Mouse (Mus musculus): ENCODE measurements around the gene Zfp322a. TPM values are rescaled to one million over a fixed set of nuclear protein-coding genes. Genes with fewer than 3 reads are reported as not detected.
A peak's percentile ranks its signal among the peaks of the same experiment; 100 is the strongest.
"Not testable (repeated sequence)": the region's sequence is repeated elsewhere in the genome, so short reads cannot be mapped to it uniquely, and the experiment has no call there.

Gene Zfp322a
- polyA plus RNA-seq, 1 experiment from 2014 or later, result 76.2 TPM

- not testable (repeated sequence) for H3K9ac ChIP-seq (replicated peaks; ENCODE audit: low read length); H3K36me3 ChIP-seq (replicated peaks; ENCODE audit: control insufficient read depth, insufficient read depth, low read depth, low read length); H3K4me1 ChIP-seq (ENCODE audit: control insufficient read depth, insufficient read depth, low read length); H3K9me3 ChIP-seq (replicated peaks; ENCODE audit: control insufficient read depth, low read length); ATAC-seq (replicated peaks; ENCODE audit: insufficient number of reproducible peaks, low FRiP score, low TSS enrichment, low read depth); H3K27ac ChIP-seq (replicated peaks; ENCODE audit: low read depth, low read length)
- Histone ChIP-seq H3K4me2 (ENCODE audit: low read depth, low read length) (peak overlapping the region; percentile 74), H3K27me3 (ENCODE audit: control insufficient read depth, insufficient read depth, low read length) (peaks cover 12% of the 10 kb centered on the region), H3K4me3 (ENCODE audit: low read depth, low read length) (peak overlapping the region; percentile 39)
- DNase-seq (ENCODE audit: low spot score), result peak; percentile 72
- WGBS, result 2% methylated on average over 18 of the region's 18 CpGs
These were observed 60.2 kb downstream of the Zfp322a start for GRCm38 (mm10) chr13:23308639-23309307.

GRCm38 (mm10) chr13:23307069-23307814 lies 61.8 kb downstream of the Zfp322a start:
- ATAC-seq (replicated peaks; ENCODE audit: insufficient number of reproducible peaks, low FRiP score, low TSS enrichment, low read depth) (peak; percentile 48; the same call in 1 of the 2 replicates), DNase-seq (ENCODE audit: low spot score) (peak; percentile 87)
- H3K4me2 ChIP-seq (ENCODE audit: low read depth, low read length), result peak overlapping the region; percentile 47
- peak overlapping the region; percentile 39; the same call in 1 of the 2 replicates for H3K9ac ChIP-seq (replicated peaks; ENCODE audit: low read length)
- H3K36me3 ChIP-seq (replicated peaks; ENCODE audit: control insufficient read depth, insufficient read depth, low read depth, low read length), result no peaks in the 10 kb centered on the region
- H3K9me3 ChIP-seq (replicated peaks; ENCODE audit: control insufficient read depth, low read length), result no peaks in the 10 kb centered on the region
- H3K4me3 ChIP-seq (ENCODE audit: low read depth, low read length), result peak overlapping the region; percentile 33
- H3K4me1 ChIP-seq (ENCODE audit: control insufficient read depth, insufficient read depth, low read length), result no peaks in the 10 kb centered on the region
- under 1% methylated on average over 24 of the region's 24 CpGs for WGBS
- H3K27ac ChIP-seq (replicated peaks; ENCODE audit: low read depth, low read length), result no peak overlapping the region
- peaks cover 5% of the 10 kb centered on the region for H3K27me3 ChIP-seq (ENCODE audit: control insufficient read depth, insufficient read depth, low read length)

DNA sequence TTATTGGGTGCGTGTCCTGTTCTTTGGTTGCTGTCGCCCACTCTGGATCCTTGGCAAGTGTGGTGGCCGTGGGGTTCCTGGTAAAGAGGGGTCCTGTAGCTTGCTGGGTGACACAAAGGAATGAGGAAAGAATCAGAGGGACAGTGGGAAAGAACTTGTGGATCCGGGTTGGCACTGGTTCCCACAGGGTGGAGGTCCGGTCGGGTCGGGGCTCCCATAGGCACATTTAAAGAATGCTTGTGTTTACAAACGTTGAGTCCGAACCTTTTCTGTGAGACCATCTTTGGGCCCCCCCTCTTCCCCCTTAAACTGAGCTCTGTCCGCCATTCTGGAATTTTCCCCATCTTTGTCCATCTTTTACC lies 62.3 kb downstream of the Zfp322a start:
- Histone ChIP-seq H3K27ac (replicated peaks; ENCODE audit: low read depth, low read length) (no peak overlapping the region), H3K36me3 (replicated peaks; ENCODE audit: control insufficient read depth, insufficient read depth, low read depth, low read length) (no peaks in the 10 kb centered on the region), H3K27me3 (ENCODE audit: control insufficient read depth, insufficient read depth, low read length) (peaks cover 5% of the 10 kb centered on the region), H3K4me2 (ENCODE audit: low read depth, low read length) (peak overlapping the region; percentile 47), H3K9me3 (replicated peaks; ENCODE audit: control insufficient read depth, low read length) (no peaks in the 10 kb centered on the region), H3K4me1 (ENCODE audit: control insufficient read depth, insufficient read depth, low read length) (no peaks in the 10 kb centered on the region), H3K4me3 (ENCODE audit: low read depth, low read length) (peak overlapping the region; percentile 33), H3K9ac (replicated peaks; ENCODE audit: low read length) (peak overlapping the region; percentile 39; the same call in 1 of the 2 replicates)
- DNase-seq (ENCODE audit: low spot score) (no peak), ATAC-seq (replicated peaks; ENCODE audit: insufficient number of reproducible peaks, low FRiP score, low TSS enrichment, low read depth) (no peak)
- 7% methylated on average over 10 of the region's 10 CpGs for WGBS

Other genes starting within 250 kb of the Zfp322a start
- not detected in 2 replicates for gene Vmn1r218, start 236.1 kb downstream of the Zfp322a start, polyA plus RNA-seq (2014; fragmentation: Nextera tagmentation; extraction: Ambion mirVana)
- gene Vmn1r219, start 209.9 kb downstream of the Zfp322a start, polyA plus RNA-seq (2014; fragmentation: Nextera tagmentation; extraction: Ambion mirVana), result 0.04 and 0.06 TPM in 2 replicates
- not detected in 2 replicates for gene Vmn1r220, start 181.2 kb downstream of the Zfp322a start, polyA plus RNA-seq (2014; fragmentation: Nextera tagmentation; extraction: Ambion mirVana)
- not detected in 2 replicates for gene Vmn1r221, start 155.1 kb downstream of the Zfp322a start, polyA plus RNA-seq (2014; fragmentation: Nextera tagmentation; extraction: Ambion mirVana)
- not detected in 2 replicates for gene Vmn1r222, start 133.3 kb downstream of the Zfp322a start, polyA plus RNA-seq (2014; fragmentation: Nextera tagmentation; extraction: Ambion mirVana)
- gene Vmn1r223, start 122.1 kb downstream of the Zfp322a start, polyA plus RNA-seq (2014; fragmentation: Nextera tagmentation; extraction: Ambion mirVana), result not detected in 2 replicates
- 15.0 and 16.2 TPM in 2 replicates for gene Abt1, start 54.7 kb upstream of the Zfp322a start, polyA plus RNA-seq (2014; fragmentation: Nextera tagmentation; extraction: Ambion mirVana)
- gene Btn1a1, start 96.7 kb upstream of the Zfp322a start, polyA plus RNA-seq (2014; fragmentation: Nextera tagmentation; extraction: Ambion mirVana), result 0.24 and 0.35 TPM in 2 replicates
- gene Btn2a2, start 119.6 kb upstream of the Zfp322a start, polyA plus RNA-seq (2014; fragmentation: Nextera tagmentation; extraction: Ambion mirVana), result 1.1 and 1.4 TPM in 2 replicates
- gene Hist1h4h, start 161.8 kb upstream of the Zfp322a start, polyA plus RNA-seq (2014; fragmentation: Nextera tagmentation; extraction: Ambion mirVana), result 3.5 and 5.0 TPM in 2 replicates
- gene Hist1h2af, start 164.7 kb upstream of the Zfp322a start, polyA plus RNA-seq (2014; fragmentation: Nextera tagmentation; extraction: Ambion mirVana), result 7.8 and 7.9 TPM in 2 replicates
- gene Hist1h3g, start 166.2 kb upstream of the Zfp322a start, polyA plus RNA-seq (2014; fragmentation: Nextera tagmentation; extraction: Ambion mirVana), result 6.1 and 7.8 TPM in 2 replicates
- gene Hist1h2bh, start 174.2 kb upstream of the Zfp322a start, polyA plus RNA-seq (2014; fragmentation: Nextera tagmentation; extraction: Ambion mirVana), result 0.67 and 1.3 TPM in 2 replicates
- gene Hist1h3f, start 174.8 kb upstream of the Zfp322a start, polyA plus RNA-seq (2014; fragmentation: Nextera tagmentation; extraction: Ambion mirVana), result 1.2 and 1.5 TPM in 2 replicates
- gene Hist1h4f, start 182.4 kb upstream of the Zfp322a start, polyA plus RNA-seq (2014; fragmentation: Nextera tagmentation; extraction: Ambion mirVana), result 1.3 TPM in 1 of 2 replicates, not detected in the other
- 0.53 and 0.71 TPM in 2 replicates for gene Hist1h1d, start 184.1 kb upstream of the Zfp322a start, polyA plus RNA-seq (2014; fragmentation: Nextera tagmentation; extraction: Ambion mirVana)
- 9.0 and 12.1 TPM in 2 replicates for gene Hist1h3e, start 193.2 kb upstream of the Zfp322a start, polyA plus RNA-seq (2014; fragmentation: Nextera tagmentation; extraction: Ambion mirVana)
- gene Hist1h2ae, start 202.0 kb upstream of the Zfp322a start, polyA plus RNA-seq (2014; fragmentation: Nextera tagmentation; extraction: Ambion mirVana), result 78.4 and 99.4 TPM in 2 replicates
- 8.4 and 8.6 TPM in 2 replicates for gene Hist1h2bg, start 202.2 kb upstream of the Zfp322a start, polyA plus RNA-seq (2014; fragmentation: Nextera tagmentation; extraction: Ambion mirVana)
- gene Hist1h2bf, start 205.0 kb upstream of the Zfp322a start, polyA plus RNA-seq (2014; fragmentation: Nextera tagmentation; extraction: Ambion mirVana), result 4.1 and 4.9 TPM in 2 replicates
- gene Hist1h2ad, start 205.2 kb upstream of the Zfp322a start, polyA plus RNA-seq (2014; fragmentation: Nextera tagmentation; extraction: Ambion mirVana), result 2.1 and 3.8 TPM in 2 replicates
- 10.2 and 11.3 TPM in 2 replicates for gene Hist1h3d, start 206.6 kb upstream of the Zfp322a start, polyA plus RNA-seq (2014; fragmentation: Nextera tagmentation; extraction: Ambion mirVana)
- gene Hist1h4d, start 212.4 kb upstream of the Zfp322a start, polyA plus RNA-seq (2014; fragmentation: Nextera tagmentation; extraction: Ambion mirVana), result 115 and 122 TPM in 2 replicates

All from embryonic facial prominence, embryonic 11.5 days (tissue).